Mouse (Mus musculus) heart, postnatal 0 days (tissue): ENCODE results near the gene Nop2. TPM values are rescaled to one million over a fixed set of nuclear protein-coding genes. Genes with fewer than 3 reads are reported as not detected.

Experiments used
- ATAC-seq: fragments of 200-750 bp; cut with Nextera tagmentation; 2 replicates; pipeline ENCODE4 v1.8.0; 2017; ENCODE audit warnings: low read depth, moderate number of reproducible peaks, moderate library complexity; ENCODE audit not compliant: insufficient read depth
- DNase-seq: peaks from one replicate; pipeline ENCODE4 v3.0.0-alpha.2; 2016; ENCODE audit warnings: low spot score
- H3K27ac ChIP-seq: fragments of 300-500 bp; sonication (generic); 2 replicates; pipeline ENCODE4 v1.5.1; 2014; ENCODE audit warnings: low read depth, mild to moderate bottlenecking
- H3K27me3 ChIP-seq: fragments of 300-500 bp; sonication (generic); 2 replicates; pipeline ENCODE4 v1.6.1; 2014; ENCODE audit warnings: low read length, mixed read lengths; ENCODE audit not compliant: control insufficient read depth, insufficient read depth
- H3K36me3 ChIP-seq: fragments of 300-500 bp; sonication (generic); replicated peaks from 2 replicates; pipeline ENCODE4 v1.6.1; 2014; ENCODE audit warnings: low read length, mixed read lengths; ENCODE audit not compliant: control insufficient read depth, insufficient read depth
- H3K4me1 ChIP-seq: fragments of 300-500 bp; sonication (generic); 2 replicates; pipeline ENCODE4 v1.6.1; 2014; ENCODE audit warnings: antibody characterized with exemption; ENCODE audit not compliant: control insufficient read depth, insufficient read depth
- H3K4me2 ChIP-seq: fragments of 300-500 bp; sonication (generic); 2 replicates; pipeline ENCODE4 v1.6.1; 2014; ENCODE audit warnings: low read depth, mild to moderate bottlenecking, low read length, moderate library complexity
- H3K4me3 ChIP-seq: fragments of 300-500 bp; sonication (generic); 2 replicates; pipeline ENCODE4 v1.5.1; 2014; ENCODE audit warnings: low read depth, low read length
- H3K9ac ChIP-seq: fragments of 300-500 bp; sonication (generic); replicated peaks from 2 replicates; pipeline ENCODE4 v1.6.1; 2014; ENCODE audit warnings: low read depth, low read length, mixed read lengths
- H3K9me3 ChIP-seq: fragments of 300-500 bp; sonication (generic); replicated peaks from 2 replicates; pipeline ENCODE4 v1.6.1; 2016; ENCODE audit warnings: low read length; ENCODE audit not compliant: control insufficient read depth
- CTCF ChIP-seq: IDR thresholded peaks from 2 replicates; pipeline ENCODE4 v1.5.1; 2016; ENCODE audit warnings: antibody characterized with exemption, control low read depth, low read depth
- EP300 ChIP-seq: IDR thresholded peaks from 2 replicates; pipeline ENCODE4 v1.6.1; 2016; ENCODE audit warnings: antibody characterized with exemption, low read depth
- WGBS: fragments of 180-500 bp; shearing (Covaris S2); extraction: QIAGEN DNeasy Blood & Tissue Kit; methylation state at CpG from one replicate; pipeline ENCODE4 v1.1.7; 2014; 5-methylcytosine and 5-hydroxymethylcytosine counted together
- polyA plus RNA-seq: library from polyadenylated mRNA; unstranded; fragments of >200 nt; fragmentation: Nextera tagmentation; extraction: Ambion mirVana; gene quantifications from 2 replicates; pipeline ENCODE4 v1.2.1, GENCODE M21; 2015
- total RNA-seq: library from RNA; depleted of rRNA; stranded (reverse); fragments of >200 nt; gene quantifications from 2 replicates; pipeline ENCODE4 v1.2.3, GENCODE M21; 2014; ENCODE audit warnings: low replicate concordance

Gene Nop2
- total and polyA plus RNA-seq, 2 experiments from 2014 or later = 22.9 to 25.3 TPM

DNA sequence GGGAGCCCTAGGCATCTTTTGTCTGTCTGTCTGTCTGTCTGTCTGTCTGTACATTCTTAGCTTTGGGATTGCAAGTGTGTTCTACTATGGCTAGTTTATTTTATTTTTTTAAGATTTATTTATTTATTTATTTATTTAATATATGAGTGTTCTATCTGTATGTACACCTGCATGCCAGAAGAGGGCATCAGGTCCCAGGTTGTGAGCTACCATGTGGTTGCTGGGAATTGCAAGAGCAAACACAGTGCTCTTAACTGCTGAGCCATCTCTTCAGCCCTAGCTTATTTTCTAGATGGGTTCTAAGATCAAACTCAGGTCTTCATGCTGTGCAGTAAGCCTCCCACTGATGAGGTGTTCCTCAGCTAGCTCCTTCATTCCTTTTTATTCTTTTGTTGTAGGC is 22.8 kb downstream of the Nop2 start:
- Histone ChIP-seq H3K36me3 (peaks cover 67% of the 10 kb centered on the region), H3K9me3 (no peaks in the 10 kb centered on the region), H3K9ac (no peak overlapping the region), H3K27ac (no peak overlapping the region), H3K27me3 (no peaks in the 10 kb centered on the region), H3K4me1 (peaks cover 3% of the 10 kb centered on the region), H3K4me3 (no peak overlapping the region), H3K4me2 (no peak overlapping the region)
- ATAC-seq = no peak
- TF ChIP-seq EP300 = no peak
- TF ChIP-seq CTCF = peak; percentile 39
- no peak for DNase-seq

DNA sequence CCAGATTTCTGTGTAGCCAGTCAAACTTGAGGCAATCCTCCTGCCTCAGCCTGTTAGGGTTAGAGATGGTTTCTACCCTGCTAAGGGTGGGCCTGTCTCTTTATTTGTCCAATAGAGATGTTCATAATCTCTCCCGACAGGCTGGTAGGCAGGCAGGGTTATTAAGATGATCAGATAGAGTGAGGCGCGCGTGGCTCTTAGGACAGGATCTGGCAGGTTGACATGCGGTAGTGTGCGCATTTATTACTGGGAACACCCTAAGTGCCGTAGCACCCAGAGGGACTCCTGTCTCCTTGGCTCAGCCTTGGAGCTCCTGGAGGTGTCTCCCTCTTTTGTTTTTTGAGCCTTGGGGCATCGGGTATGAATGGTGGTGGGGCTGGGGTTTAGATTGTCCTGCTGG is 23.6 kb downstream of the Nop2 start:
- H3K9ac ChIP-seq = no peak overlapping the region
- 91% methylated on average over 8 of the region's 8 CpGs for WGBS
- no peak overlapping the region for H3K27ac ChIP-seq
- H3K4me1 ChIP-seq = no peaks in the 10 kb centered on the region
- H3K27me3 ChIP-seq = no peaks in the 10 kb centered on the region
- DNase-seq (no peak), ATAC-seq (no peak)
- no peak for TF ChIP-seq CTCF
- TF ChIP-seq EP300 = no peak
- H3K9me3 ChIP-seq = no peaks in the 10 kb centered on the region
- no peak overlapping the region for H3K4me3 ChIP-seq
- peaks cover 74% of the 10 kb centered on the region for H3K36me3 ChIP-seq
- H3K4me2 ChIP-seq = no peak overlapping the region

DNA sequence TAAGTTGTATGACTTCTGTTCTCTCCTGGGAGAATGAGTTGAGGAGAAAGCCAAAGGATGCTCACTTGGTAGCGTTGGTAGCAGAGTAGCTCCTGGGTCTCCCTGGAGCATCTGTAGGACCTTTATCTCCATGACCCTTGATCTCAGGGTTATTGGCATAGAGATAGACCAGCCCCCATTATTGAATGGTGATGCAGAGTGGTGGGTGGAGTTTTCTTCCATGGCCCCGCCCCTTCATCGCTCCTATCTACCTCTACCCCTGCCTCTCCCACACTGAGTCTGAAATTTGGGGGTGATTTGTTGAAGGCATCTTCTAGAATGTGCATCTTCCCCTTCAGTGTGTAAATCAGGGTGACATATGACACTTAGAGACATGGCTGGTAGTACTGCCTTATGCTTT is 24.8 kb downstream of the Nop2 start:
- DNase-seq (no peak), ATAC-seq (no peak)
- Histone ChIP-seq H3K9ac (no peak overlapping the region), H3K4me2 (no peak overlapping the region), H3K4me1 (peaks cover 7% of the 10 kb centered on the region), H3K36me3 (peaks cover 79% of the 10 kb centered on the region), H3K27me3 (no peaks in the 10 kb centered on the region), H3K9me3 (no peaks in the 10 kb centered on the region), H3K27ac (no peak overlapping the region), H3K4me3 (no peak overlapping the region)
- TF ChIP-seq EP300 (no peak), CTCF (no peak)
- WGBS = 88% methylated on average over 3 of the region's 3 CpGs

DNA sequence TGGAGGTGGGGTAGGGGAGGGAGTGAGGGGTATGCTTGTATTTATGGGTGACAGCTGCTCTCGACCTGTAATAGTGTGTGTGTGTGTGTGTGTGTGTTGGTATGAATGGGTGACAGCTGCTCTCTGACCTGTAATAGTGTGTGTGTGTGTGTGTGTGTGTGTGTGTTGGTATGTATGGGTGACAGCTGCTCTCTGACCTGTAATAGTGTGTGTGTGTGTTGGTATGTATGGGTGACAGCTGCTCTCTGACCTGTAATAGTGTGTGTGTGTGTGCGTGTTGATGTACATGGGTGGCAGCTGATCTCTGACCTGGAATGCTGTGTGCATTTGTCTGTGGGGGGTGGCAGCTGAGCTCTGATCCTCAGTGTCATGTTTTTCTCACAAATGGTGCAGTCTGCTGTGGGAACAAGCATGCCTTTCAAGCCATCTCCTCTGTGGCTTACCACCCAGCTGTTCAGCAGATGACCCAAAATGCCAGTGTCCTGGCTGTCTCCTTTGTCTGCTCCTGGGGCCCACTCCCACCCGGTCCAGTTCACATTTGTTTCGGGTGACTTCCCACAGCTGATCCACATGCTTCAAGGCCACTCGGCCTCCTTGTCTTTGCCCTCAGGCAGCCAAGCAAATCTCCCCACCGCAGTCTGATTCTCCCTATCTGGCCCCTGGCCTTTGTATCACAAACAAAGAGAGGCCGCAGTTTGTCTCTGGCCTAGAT is 25.4 kb downstream of the Nop2 start:
- no peaks in the 10 kb centered on the region for H3K27me3 ChIP-seq
- no peak overlapping the region for H3K27ac ChIP-seq
- peaks cover 76% of the 10 kb centered on the region for H3K36me3 ChIP-seq
- no peaks in the 10 kb centered on the region for H3K9me3 ChIP-seq
- H3K4me2 ChIP-seq = no peak overlapping the region
- H3K4me1 ChIP-seq = peaks cover 7% of the 10 kb centered on the region
- H3K4me3 ChIP-seq = no peak overlapping the region
- no peak for DNase-seq
- no peak for ATAC-seq
- 65% methylated on average over 7 of the region's 7 CpGs for WGBS
- TF ChIP-seq CTCF (no peak), EP300 (no peak)
- no peak overlapping the region for H3K9ac ChIP-seq

DNA sequence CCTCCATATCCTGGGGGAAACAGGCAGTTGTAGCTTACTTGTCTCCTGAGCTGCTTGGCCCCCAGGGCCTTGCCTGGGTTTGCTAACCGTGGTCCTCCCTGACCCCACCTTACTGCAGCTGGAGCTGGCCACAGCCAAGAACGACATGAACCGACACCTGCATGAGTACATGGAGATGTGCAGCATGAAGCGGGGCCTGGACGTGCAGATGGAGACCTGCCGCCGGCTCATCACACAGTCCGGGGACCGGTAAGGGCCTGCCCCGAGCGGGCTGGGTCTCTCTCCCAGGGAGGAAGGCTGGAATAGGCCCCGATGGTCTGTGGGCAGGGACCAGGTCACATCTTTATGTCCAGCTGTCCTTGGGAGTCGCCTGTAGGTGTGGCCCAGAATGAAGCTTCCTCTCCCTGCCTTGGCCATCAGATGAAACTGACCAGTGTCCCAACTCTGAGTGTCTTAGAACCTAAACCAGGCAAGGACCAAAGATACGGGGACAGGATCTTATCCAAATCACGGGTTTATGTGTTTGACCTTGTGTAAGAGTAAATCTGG is 27.3 kb downstream of the Nop2 start:
- Histone ChIP-seq H3K9ac (no peak overlapping the region), H3K27ac (no peak overlapping the region), H3K4me1 (peaks cover 16% of the 10 kb centered on the region), H3K4me3 (no peak overlapping the region), H3K9me3 (no peaks in the 10 kb centered on the region), H3K4me2 (no peak overlapping the region), H3K27me3 (no peaks in the 10 kb centered on the region), H3K36me3 (peaks cover 69% of the 10 kb centered on the region)
- no peak for ATAC-seq
- 83% methylated on average over 15 of the region's 15 CpGs for WGBS
- TF ChIP-seq CTCF = no peak
- TF ChIP-seq EP300 = no peak
- DNase-seq = no peak
